ENCODE assay signal across 10 mouse cellular contexts in the genomic region with DNA sequence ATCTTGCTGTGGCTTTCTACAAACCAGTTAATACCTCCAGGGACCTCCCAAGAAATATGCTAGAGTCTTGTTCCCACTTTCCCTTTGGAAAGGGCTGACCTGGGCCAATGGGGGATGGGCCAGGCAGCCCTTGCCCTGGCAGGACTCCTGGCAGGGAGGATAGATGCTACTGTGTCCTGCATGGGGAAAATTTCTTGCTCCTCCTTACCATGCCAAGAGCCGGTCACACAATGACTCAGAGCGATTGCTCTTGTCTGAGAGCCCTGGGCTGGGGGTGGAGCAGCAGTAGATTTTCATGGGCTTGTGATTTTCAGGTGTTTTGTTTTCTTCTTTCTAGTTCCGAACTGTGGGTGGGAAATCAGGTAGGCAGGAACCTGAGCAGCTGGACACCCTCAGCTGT. TPM values are rescaled to one million over a fixed set of nuclear protein-coding genes. Genes with fewer than 3 reads are reported as not detected.
DNase-seq lines count a peak whose midpoint lies in the region; ATAC-seq and TF ChIP-seq lines count a peak whose summit lies in the region.
"Had no signal": no experiment of that assay in that cellular context is flagged by ENCODE, and none has a peak within 500 bp of the region (broad histone marks: within the 10 kb centered on the region; RNA-seq: fewer than 3 reads in every experiment).

No protein-coding gene starts in this region.

- no peak overlapping the region for H3K4me2 ChIP-seq in midbrain, embryonic 16.5 days (ENCODE audit: low read length)
- H3K4me2 ChIP-seq: embryonic facial prominence, embryonic 12.5 days had no signal

- peak; percentile 23; the same call in 1 of the 2 replicates for ATAC-seq in midbrain, embryonic 16.5 days

- no peak overlapping the region for H3K9ac ChIP-seq in midbrain, embryonic 16.5 days (ENCODE audit: low read depth, low read length)
- H3K9ac ChIP-seq: embryonic facial prominence, embryonic 12.5 days had no signal

- no peaks in the 10 kb centered on the region for H3K4me1 ChIP-seq in kidney, adult 2 months (ENCODE audit: control insufficient read depth, insufficient read depth, low read length)
- peaks cover 9% of the 10 kb centered on the region for H3K4me1 ChIP-seq in midbrain, embryonic 16.5 days (ENCODE audit: control insufficient read depth, insufficient read depth, low read length)

- no peak overlapping the region for H3K27ac ChIP-seq in kidney, adult 2 months (ENCODE audit: insufficient read depth, low read depth, low read length)
- peak overlapping the region; percentile 53; the same call in 1 of the 2 replicates for H3K27ac ChIP-seq in midbrain, embryonic 16.5 days (ENCODE audit: low read length)
- H3K27ac ChIP-seq: embryonic facial prominence, embryonic 12.5 days had no signal

- TF ChIP-seq POLR2A in kidney, adult 2 months (IDR thresholded peaks at IDR 0.05; ENCODE audit: low read depth, low read length): no peak

- no peak for TF ChIP-seq CTCF in kidney, adult 2 months (conservative IDR thresholded peaks at IDR 0.05; ENCODE audit: insufficient read depth, insufficient read length, low read depth, low read length)

- WGBS in kidney, adult 2 months: 54% methylated on average over 3 of the region's 3 CpGs
- 50% methylated on average over 3 of the region's 3 CpGs for WGBS in midbrain, embryonic 16.5 days

- H3K9me3 ChIP-seq in midbrain, embryonic 16.5 days (replicated peaks; ENCODE audit: control insufficient read depth, low read length, poor library complexity, severe bottlenecking): no peaks in the 10 kb centered on the region
- H3K9me3 ChIP-seq: embryonic facial prominence, embryonic 12.5 days had no signal

- no peaks in the 10 kb centered on the region for H3K36me3 ChIP-seq in kidney, adult 2 months (ENCODE audit: control insufficient read depth, insufficient read depth, low read length)
- no peaks in the 10 kb centered on the region for H3K36me3 ChIP-seq in midbrain, embryonic 16.5 days (ENCODE audit: control insufficient read depth, insufficient read depth, low read length)
- H3K36me3 ChIP-seq: embryonic facial prominence, embryonic 12.5 days had no signal

- no peak overlapping the region for H3K4me3 ChIP-seq in kidney, adult 2 months (ENCODE audit: insufficient read depth, low read depth, low read length)
- H3K4me3 ChIP-seq in midbrain, embryonic 16.5 days (ENCODE audit: low read depth, low read length): no peak overlapping the region
- H3K4me3 ChIP-seq: embryonic facial prominence, embryonic 12.5 days had no signal

- peak; percentile 47 for DNase-seq in adrenal gland, postnatal 10 days
- DNase-seq in adrenal gland, postnatal 4 days (ENCODE audit: low spot score in 2 of 2): no peak
- DNase-seq in left cerebral cortex, postnatal 4 days: peak; percentile 43
- DNase-seq in left cerebral cortex, adult 9 months (ENCODE audit: low spot score in 2 of 2): no peak
- DNase-seq in kidney, adult 2 months: peak; percentile 69
- DNase-seq in layer of hippocampus, adult 8-10 months (ENCODE audit: low spot score in 2 of 2): no peak
- no peak for DNase-seq in left cerebral cortex, adult 18-20 months (ENCODE audit: low spot score in 2 of 2)
- DNase-seq: layer of hippocampus, adult 9-11 months had no signal

- no peaks in the 10 kb centered on the region for H3K27me3 ChIP-seq in kidney, adult 2 months (replicated peaks; ENCODE audit: control insufficient read depth, insufficient read depth, low read length)
- H3K27me3 ChIP-seq in midbrain, embryonic 16.5 days (ENCODE audit: control insufficient read depth, insufficient read depth, low read depth, low read length): no peaks in the 10 kb centered on the region
- H3K27me3 ChIP-seq: embryonic facial prominence, embryonic 12.5 days had no signal

- intact Hi-C loops in left cerebral cortex, postnatal 4 days (cut with DNase I): no loop called here

RNA-seq across cellular contexts. Expression of gene Vwf, which starts 39.0 kb away (rescaled TPM):
- 10 to 100 TPM; 22.4 to 25.2 TPM for total RNA-seq in adrenal gland, postnatal 10 days (2021)
- 10 to 100 TPM; 19.8 to 20.4 TPM for total RNA-seq in adrenal gland, postnatal 4 days (2021)
- total RNA-seq in left cerebral cortex, postnatal 4 days (2021): 10 to 100 TPM; 24.1 to 28.2 TPM
- polyA plus RNA-seq in kidney, adult 2 months (2012; rRNA removed): 14.6 and 16.8 TPM in 2 replicates
- 8.4 and 9.8 TPM in 2 replicates for polyA plus RNA-seq in midbrain, embryonic 16.5 days (2015; fragmentation: Nextera tagmentation; extraction: Ambion mirVana)
- total RNA-seq in layer of hippocampus, adult 8-10 months (2022): 10 to 100 TPM; 19.1 to 27.5 (median 23.5) TPM
- 10 to 100 TPM; 14.8 to 24.1 TPM for total RNA-seq in left cerebral cortex, adult 18-20 months (2021)

Comparison
In these comparisons a context has a peak if more than half of its experiments do, and no peak if none do; other contexts are left out.
1. DNase-seq: peak in adrenal gland, postnatal 10 days (single experiment), left cerebral cortex, postnatal 4 days (single experiment) and kidney, adult 2 months (single experiment); none in adrenal gland, postnatal 4 days (0 of 2), left cerebral cortex, adult 9 months (0 of 2), layer of hippocampus, adult 8-10 months (0 of 2) and left cerebral cortex, adult 18-20 months (0 of 2).